Mouse (Mus musculus) gastrocnemius, adult 2 months (tissue): Measurements from ENCODE around the gene Slc29a4. TPM values are rescaled to one million over a fixed set of nuclear protein-coding genes. Genes with fewer than 3 reads are reported as not detected.

ENCODE experiments used
- DNase-seq: peaks from one replicate; pipeline ENCODE4 v3.0.0; 2022
- H3K27ac ChIP-seq: fragments of 200-600 bp; 2 replicates; pipeline ENCODE4 v1.8.1; 2022; ENCODE audit warnings: mild to moderate bottlenecking
- H3K4me3 ChIP-seq: fragments of 200-600 bp; 2 replicates; pipeline ENCODE4 v1.8.1; 2022; ENCODE audit warnings: mild to moderate bottlenecking, moderate library complexity
- CTCF ChIP-seq: fragments of 200-600 bp; IDR thresholded peaks from 2 replicates; pipeline ENCODE4 v1.8.1; 2022; ENCODE audit warnings: antibody characterized with exemption, mild to moderate bottlenecking, moderate library complexity
- intact Hi-C: fragments of 180-260 bp; cut with DNase I; formaldehyde crosslinking; loops from one replicate; pipeline ENCODE4 v1.15.1; 2025
- total RNA-seq, 2 experiments: library from RNA; stranded (reverse); gene quantifications; 2 replicates each; pipeline ENCODE4 v1.2.3; 2021

Gene Slc29a4
- total RNA-seq, 2 experiments from 2014 or later, result not detected

- no peak overlapping the region for H3K4me3 ChIP-seq
- no peak overlapping the region for H3K27ac ChIP-seq
- TF ChIP-seq CTCF, result no peak
- no peak for DNase-seq
- intact Hi-C loops, result loop anchor here (5.0 to 10.0 kb wide), 3 partner anchors 167 to 300 kb away; no protein-coding TSS in a partner anchor
Observed at GRCm38 (mm10) chr5:142764889-142765288, 72.6 kb downstream of the Slc29a4 start.

GRCm38 (mm10) chr5:142766708-142767107, 74.4 kb downstream of the Slc29a4 start:
- no peak for TF ChIP-seq CTCF
- Histone ChIP-seq H3K27ac (no peak overlapping the region), H3K4me3 (no peak overlapping the region)
- no peak for DNase-seq
- intact Hi-C loops, result loop anchor here (1.0 to 10.0 kb wide), 5 partner anchors 76 to 298 kb away; no protein-coding TSS in a partner anchor

GRCm38 (mm10) chr5:142767937-142768336, 75.6 kb downstream of the Slc29a4 start:
- peak; percentile 85 for TF ChIP-seq CTCF
- no peak overlapping the region for H3K4me3 ChIP-seq
- no peak overlapping the region for H3K27ac ChIP-seq
- DNase-seq, result peak; percentile 72
- intact Hi-C loops, result loop anchor here (1.0 to 10.0 kb wide), 6 partner anchors 49 to 297 kb away; partner anchors contain the start of gene Tnrc18

GRCm38 (mm10) chr5:142768352-142769267, 76.3 kb downstream of the Slc29a4 start:
- H3K4me3 ChIP-seq, result no peak overlapping the region
- H3K27ac ChIP-seq, result no peak overlapping the region
- no peak for TF ChIP-seq CTCF
- no peak for DNase-seq
- intact Hi-C loops, result loop anchor here (2.0 to 10.0 kb wide), 4 partner anchors 48 to 296 kb away; partner anchors contain the start of gene Tnrc18

GRCm38 (mm10) chr5:142769641-142770040, 77.3 kb downstream of the Slc29a4 start:
- Histone ChIP-seq H3K27ac (no peak overlapping the region), H3K4me3 (no peak overlapping the region)
- intact Hi-C loops, result loop anchor here (2.0 to 10.0 kb wide), 5 partner anchors 47 to 1395 kb away; partner anchors contain the start of gene Tnrc18
- DNase-seq, result no peak
- no peak for TF ChIP-seq CTCF

GRCm38 (mm10) chr5:142771034-142771433, 78.7 kb downstream of the Slc29a4 start:
- no peak overlapping the region for H3K27ac ChIP-seq
- DNase-seq, result no peak
- intact Hi-C loops, result loop anchor here (10.0 kb wide), 1 partner anchor 1394 kb away; no protein-coding TSS in a partner anchor

GRCm38 (mm10) chr5:142771964-142772363, 79.7 kb downstream of the Slc29a4 start:
- intact Hi-C loops, result loop anchor here (10.0 kb wide), 1 partner anchor 1393 kb away; no protein-coding TSS in a partner anchor
- Histone ChIP-seq H3K4me3 (no peak overlapping the region), H3K27ac (no peak overlapping the region)

More at GRCm38 (mm10) chr5:142771034-142771433, 78.7 kb downstream of the Slc29a4 start:
- no peak overlapping the region for H3K4me3 ChIP-seq
- TF ChIP-seq CTCF, result no peak

More at GRCm38 (mm10) chr5:142771964-142772363, 79.7 kb downstream of the Slc29a4 start:
- no peak for TF ChIP-seq CTCF
- DNase-seq, result no peak

Other genes with a start within 250 kb of the Slc29a4 start
- gene Ap5z1, start 228.6 kb upstream of the Slc29a4 start, total RNA-seq, result 1 to 10 TPM; 3.7 to 5.0 TPM
- gene Papolb, start 162.4 kb upstream of the Slc29a4 start, total RNA-seq, result under 1 TPM; 0.08 to 0.14 TPM
- 1 to 10 TPM; 1.5 to 1.8 TPM for gene Radil, start 141.4 kb upstream of the Slc29a4 start, total RNA-seq
- gene Mmd2, start 83.7 kb upstream of the Slc29a4 start, total RNA-seq, result not detected
- 10 to 100 TPM; 27.1 to 29.3 TPM for gene Wipi2, start 64.8 kb upstream of the Slc29a4 start, total RNA-seq
- 10 to 100 TPM; 31.5 to 32.0 TPM for gene Tnrc18, start 125.2 kb downstream of the Slc29a4 start, total RNA-seq
- 1 to 10 TPM; 5.8 to 6.2 TPM for gene Fbxl18, start 202.9 kb downstream of the Slc29a4 start, total RNA-seq
- 100 to 1,000 TPM; 365 to 571 TPM for gene Actb, start 214.2 kb downstream of the Slc29a4 start, total RNA-seq